Mouse (Mus musculus) forebrain, embryonic 16.5 days (tissue): ENCODE data around the gene Ggact. TPM values are rescaled to one million over a fixed set of nuclear protein-coding genes. Genes with fewer than 3 reads are reported as not detected.
A peak's percentile ranks its signal among the peaks of the same experiment; 100 is the strongest.

ENCODE experiments used
- ATAC-seq: fragments of 200-750 bp; cut with Nextera tagmentation; 2 replicates; pipeline ENCODE4 v1.8.0; 2017; ENCODE audit warnings: mild to moderate bottlenecking, moderate library complexity
- H3K27ac ChIP-seq: fragments of 300-500 bp; sonication (generic); 2 replicates; pipeline ENCODE4 v1.5.1; 2014; ENCODE audit warnings: low read length, control low read depth
- H3K27me3 ChIP-seq: fragments of 300-500 bp; sonication (generic); replicated peaks from 2 replicates; pipeline ENCODE4 v1.6.1; 2014; ENCODE audit warnings: low read length; ENCODE audit not compliant: control insufficient read depth, insufficient read depth
- H3K36me3 ChIP-seq: fragments of 300-500 bp; sonication (generic); 2 replicates; pipeline ENCODE4 v1.6.1; 2014; ENCODE audit not compliant: control insufficient read depth, insufficient read depth
- H3K4me1 ChIP-seq: fragments of 300-500 bp; sonication (generic); replicated peaks from 2 replicates; pipeline ENCODE4 v1.6.1; 2014; ENCODE audit warnings: low read length; ENCODE audit not compliant: control insufficient read depth, insufficient read depth
- H3K4me2 ChIP-seq: fragments of 300-500 bp; sonication (generic); 2 replicates; pipeline ENCODE4 v1.6.1; 2014; ENCODE audit warnings: mild to moderate bottlenecking, low read length, control low read depth
- H3K4me3 ChIP-seq: fragments of 300-500 bp; sonication (generic); replicated peaks from 2 replicates; pipeline ENCODE4 v1.5.1; 2014; ENCODE audit warnings: mild to moderate bottlenecking, low read length, control low read depth
- H3K9ac ChIP-seq: fragments of 300-500 bp; sonication (generic); replicated peaks from 2 replicates; pipeline ENCODE4 v1.6.1; 2014; ENCODE audit warnings: low read depth, low read length, control low read depth
- H3K9me3 ChIP-seq: fragments of 300-500 bp; sonication (generic); 2 replicates; pipeline ENCODE4 v1.6.1; 2016; ENCODE audit warnings: low read length; ENCODE audit not compliant: control insufficient read depth
- WGBS: fragments of 180-500 bp; shearing (Covaris S2); extraction: QIAGEN DNeasy Blood & Tissue Kit; methylation state at CpG from one replicate; pipeline ENCODE4 v1.1.7; 2014; 5-methylcytosine and 5-hydroxymethylcytosine counted together
- polyA plus RNA-seq: library from polyadenylated mRNA; unstranded; fragments of >200 nt; fragmentation: Nextera tagmentation; extraction: Ambion mirVana; gene quantifications from 2 replicates; pipeline ENCODE4 v1.2.1, GENCODE M21; 2015

Ggact gene
- polyA plus RNA-seq, 1 experiment from 2014 or later, result 6.2 TPM

GRCm38 (mm10) chr14:122920011-122920410 is 6.5 kb upstream of the Ggact start:
- peaks cover 5% of the 10 kb centered on the region; the same call in 1 of the 2 replicates for H3K36me3 ChIP-seq
- H3K4me3 ChIP-seq, result no peak overlapping the region
- H3K4me1 ChIP-seq, result no peaks in the 10 kb centered on the region
- no peak overlapping the region for H3K4me2 ChIP-seq
- no peak for ATAC-seq
- no peak overlapping the region for H3K27ac ChIP-seq
- WGBS, result 81% methylated on average over 5 of the region's 5 CpGs
- H3K27me3 ChIP-seq, result no peaks in the 10 kb centered on the region
- H3K9me3 ChIP-seq, result no peaks in the 10 kb centered on the region
- H3K9ac ChIP-seq, result no peak overlapping the region

DNA sequence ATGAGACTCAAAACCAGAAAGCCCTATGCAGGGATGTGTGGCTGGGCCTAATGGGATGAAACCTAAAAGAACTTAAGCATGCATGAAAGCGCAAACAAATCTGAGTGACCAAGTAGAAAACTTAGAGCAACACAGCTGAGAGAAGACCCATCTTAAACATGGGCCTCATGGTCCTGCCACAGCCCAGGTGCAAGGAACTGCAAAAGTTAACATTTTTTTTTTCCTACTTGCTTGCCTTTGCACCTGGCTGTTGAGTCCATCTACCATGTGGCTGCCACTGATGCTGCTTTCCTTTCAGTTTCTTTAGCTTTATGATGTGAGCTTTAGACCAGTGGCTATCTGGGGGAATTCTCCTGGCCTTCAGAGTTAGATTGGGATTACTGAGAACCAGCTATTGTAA is 4.1 kb upstream of the Ggact start:
- H3K27ac ChIP-seq, result no peak overlapping the region
- no peak overlapping the region for H3K4me3 ChIP-seq
- no peak overlapping the region for H3K9ac ChIP-seq
- WGBS, result 100% methylated on average over 1 of the region's 1 CpGs
- peaks cover 5% of the 10 kb centered on the region; the same call in 1 of the 2 replicates for H3K36me3 ChIP-seq
- no peak for ATAC-seq
- H3K9me3 ChIP-seq, result no peaks in the 10 kb centered on the region
- peaks cover 2% of the 10 kb centered on the region; the same call in 1 of the 2 replicates for H3K27me3 ChIP-seq
- H3K4me1 ChIP-seq, result 0 out of 2 replicates have a peak, but pooled peaks cover 4% of the 10 kb centered on the region
- H3K4me2 ChIP-seq, result no peak overlapping the region

DNA sequence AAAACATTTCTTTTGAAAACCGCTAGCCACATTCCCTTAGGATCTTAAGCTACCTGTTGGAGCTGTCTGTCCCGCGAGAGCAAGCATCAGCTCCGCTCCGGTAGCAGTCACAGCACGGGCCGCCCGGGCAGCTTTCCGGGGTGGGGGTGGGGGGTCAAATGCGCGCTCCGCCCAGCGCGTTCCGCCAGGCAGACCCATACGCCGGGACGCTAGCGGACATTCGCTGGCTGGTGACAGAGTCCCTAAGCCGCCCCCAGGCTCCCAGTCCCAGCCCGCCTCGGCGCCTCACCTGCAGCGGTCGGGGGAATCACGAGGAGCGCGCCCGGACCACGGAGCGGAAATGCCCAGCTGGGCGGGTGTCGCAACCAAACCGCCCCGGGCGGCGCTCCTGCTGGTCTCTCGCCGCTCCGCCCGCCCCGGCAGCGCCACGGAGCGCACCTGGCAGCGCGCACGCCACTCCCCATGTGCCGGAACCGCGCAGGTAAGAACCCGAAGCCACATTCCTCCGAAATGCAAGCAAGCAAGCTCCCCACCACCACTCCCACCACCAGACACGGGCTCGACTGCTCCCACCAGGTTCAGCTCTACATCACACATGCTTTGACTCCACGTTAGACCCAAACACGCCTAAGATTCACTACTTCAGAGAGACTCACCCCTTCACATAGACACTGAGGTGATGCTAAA is 602 bp downstream of the Ggact start:
- peak overlapping the region; percentile 58 for H3K9ac ChIP-seq
- H3K27ac ChIP-seq, result no peak overlapping the region
- peak; percentile 57 for ATAC-seq
- H3K4me3 ChIP-seq, result peak overlapping the region; percentile 57
- peaks cover 4% of the 10 kb centered on the region; the same call in 1 of the 2 replicates for H3K9me3 ChIP-seq
- H3K4me2 ChIP-seq, result peak overlapping the region; percentile 73
- H3K27me3 ChIP-seq, result peaks cover 6% of the 10 kb centered on the region; the same call in 1 of the 2 replicates
- WGBS, result under 1% methylated on average over 58 of the region's 58 CpGs
- H3K4me1 ChIP-seq, result 0 out of 2 replicates have a peak, but pooled peaks cover 4% of the 10 kb centered on the region
- H3K36me3 ChIP-seq, result 0 out of 2 replicates have a peak, but pooled peaks cover 2% of the 10 kb centered on the region

DNA sequence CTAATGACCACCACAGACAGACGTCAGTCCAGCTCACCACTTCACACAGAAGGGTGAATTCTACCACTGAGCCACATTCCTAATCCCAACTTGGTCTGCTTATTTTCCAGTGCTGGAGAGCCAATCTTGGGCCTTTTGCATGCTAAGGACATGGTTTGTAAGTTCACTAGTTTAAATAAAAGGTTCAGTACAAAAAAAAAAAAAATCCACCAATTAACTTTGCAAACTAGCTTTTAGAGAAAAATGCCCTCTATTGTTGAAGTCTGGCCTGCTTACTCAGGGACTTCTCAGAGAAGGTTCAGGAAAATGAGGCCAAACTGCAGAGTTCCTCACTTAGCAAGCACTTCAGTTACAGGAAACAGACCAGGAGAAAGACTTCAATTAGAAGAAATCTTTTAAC is 1.4 kb downstream of the Ggact start:
- Histone ChIP-seq H3K9me3 (peaks cover 4% of the 10 kb centered on the region; the same call in 1 of the 2 replicates), H3K36me3 (0 out of 2 replicates have a peak, but pooled peaks cover 2% of the 10 kb centered on the region), H3K27me3 (peaks cover 6% of the 10 kb centered on the region; the same call in 1 of the 2 replicates), H3K4me3 (no peak overlapping the region), H3K9ac (no peak overlapping the region), H3K4me2 (peak overlapping the region; percentile 73; the same call in 1 of the 2 replicates), H3K27ac (no peak overlapping the region), H3K4me1 (0 out of 2 replicates have a peak, but pooled peaks cover 4% of the 10 kb centered on the region)
- no peak for ATAC-seq
- WGBS, result 47% methylated on average over 1 of the region's 1 CpGs

DNA sequence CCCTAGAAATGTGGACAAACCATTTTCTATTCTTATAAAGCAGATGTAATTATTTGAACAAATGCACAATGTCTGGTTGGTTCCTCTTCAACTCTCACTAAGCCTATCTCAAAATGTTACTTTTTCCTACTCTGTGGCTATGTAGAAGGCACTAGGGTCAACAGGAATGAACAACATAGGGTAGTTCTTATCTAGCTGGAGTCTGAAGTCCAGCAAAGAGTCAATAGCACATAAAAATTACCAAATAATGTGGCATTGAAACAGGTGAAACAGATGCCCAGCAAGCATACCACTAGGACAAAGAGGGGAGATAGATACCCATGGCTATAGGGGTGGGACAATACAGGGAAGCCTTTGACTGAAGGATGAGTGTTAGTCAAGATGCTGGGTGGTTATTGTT is 2.3 kb downstream of the Ggact start:
- no peak for ATAC-seq
- no peak overlapping the region for H3K4me3 ChIP-seq
- H3K36me3 ChIP-seq, result no peaks in the 10 kb centered on the region
- H3K27me3 ChIP-seq, result peaks cover 6% of the 10 kb centered on the region; the same call in 1 of the 2 replicates
- no peak overlapping the region for H3K4me2 ChIP-seq
- H3K9me3 ChIP-seq, result peaks cover 4% of the 10 kb centered on the region; the same call in 1 of the 2 replicates
- 0 out of 2 replicates have a peak, but pooled peaks cover 4% of the 10 kb centered on the region for H3K4me1 ChIP-seq
- H3K9ac ChIP-seq, result no peak overlapping the region
- H3K27ac ChIP-seq, result no peak overlapping the region

DNA sequence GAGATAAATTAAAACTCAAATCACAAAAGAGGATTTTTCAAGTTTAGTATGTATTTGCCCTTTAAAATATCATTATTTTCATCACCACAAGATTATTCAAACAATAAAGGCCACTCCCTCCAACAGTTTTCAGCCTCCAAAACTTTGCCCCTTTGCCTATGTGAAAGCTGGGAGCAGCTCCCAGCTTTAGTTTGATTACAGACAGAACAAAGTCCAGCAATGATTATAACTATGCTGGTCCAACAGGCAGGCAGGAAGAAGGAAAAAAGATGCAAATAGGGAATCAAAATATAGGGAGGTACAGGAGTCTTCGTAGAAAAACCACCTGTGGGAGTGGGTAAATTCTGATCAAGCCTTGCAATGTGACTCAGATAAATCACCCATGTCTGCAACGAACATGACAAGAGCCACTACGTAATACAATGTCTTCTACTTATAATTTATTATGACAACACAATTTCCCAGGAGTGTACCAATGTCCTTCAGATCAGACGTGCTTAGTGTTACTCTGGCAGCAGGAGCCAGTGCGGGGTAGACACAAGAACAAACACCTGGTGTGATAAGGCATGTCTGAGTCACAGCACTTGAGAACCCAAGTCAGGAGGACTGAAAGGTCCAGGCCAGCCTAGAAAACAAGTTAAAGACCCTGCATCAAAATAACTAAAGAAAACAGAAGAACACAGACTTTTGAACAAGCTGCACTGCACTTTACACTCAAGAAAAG is 4.0 kb downstream of the Ggact start:
- Histone ChIP-seq H3K9ac (no peak overlapping the region), H3K4me1 (0 out of 2 replicates have a peak, but pooled peaks cover 4% of the 10 kb centered on the region), H3K9me3 (peaks cover 4% of the 10 kb centered on the region; the same call in 1 of the 2 replicates), H3K4me2 (no peak overlapping the region), H3K27me3 (peaks cover 5% of the 10 kb centered on the region; the same call in 1 of the 2 replicates), H3K27ac (no peak overlapping the region), H3K4me3 (no peak overlapping the region), H3K36me3 (no peaks in the 10 kb centered on the region)
- ATAC-seq, result no peak
- WGBS, result 89% methylated on average over 5 of the region's 5 CpGs

DNA sequence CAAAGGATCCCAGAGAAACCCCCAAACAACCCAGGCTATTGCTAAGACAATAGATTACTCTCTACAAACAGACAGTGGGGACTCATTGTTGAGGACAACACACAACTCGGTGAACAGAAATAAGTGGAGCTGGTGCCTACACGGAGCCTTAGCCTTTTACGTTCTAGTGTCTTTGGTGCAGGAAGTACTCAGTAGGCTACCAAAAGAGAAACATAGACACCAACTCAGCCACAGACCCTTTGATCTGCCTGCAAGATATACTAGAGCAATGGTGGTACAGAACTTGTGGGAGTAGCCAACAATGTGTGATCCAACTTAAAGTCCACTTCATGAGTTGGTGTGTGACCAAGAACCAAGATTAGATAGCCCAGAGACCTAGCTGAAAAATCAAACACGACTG is 5.5 kb downstream of the Ggact start:
- no peaks in the 10 kb centered on the region for H3K36me3 ChIP-seq
- no peak overlapping the region for H3K4me3 ChIP-seq

DNA sequence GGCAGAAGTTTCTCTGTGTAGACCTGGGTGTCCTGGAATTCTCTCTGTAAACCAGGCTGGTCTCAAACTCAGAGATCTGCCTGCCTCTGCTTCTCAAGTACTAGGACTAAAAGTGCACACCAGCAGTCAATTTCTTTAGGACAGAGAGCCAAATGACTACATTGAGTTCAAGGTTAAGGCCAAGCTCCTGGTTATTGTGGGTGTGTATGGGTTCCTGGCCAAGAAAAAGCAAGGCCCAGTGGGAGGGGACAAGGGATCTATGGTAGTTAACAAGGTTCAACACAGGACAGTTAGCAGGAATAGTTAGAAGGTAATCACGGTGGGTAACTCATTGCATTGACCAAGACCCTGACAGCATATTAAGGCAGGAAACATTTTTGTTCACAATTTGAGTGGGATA is 8.6 kb downstream of the Ggact start:
- 96% methylated on average over 1 of the region's 1 CpGs for WGBS
- ATAC-seq, result no peak
- H3K9me3 ChIP-seq, result peaks cover 4% of the 10 kb centered on the region; the same call in 1 of the 2 replicates

More for the DNA sequence above, 5.5 kb downstream of the Ggact start:
- 90% methylated on average over 4 of the region's 4 CpGs for WGBS
- H3K27me3 ChIP-seq, result peaks cover 4% of the 10 kb centered on the region; the same call in 1 of the 2 replicates
- no peak overlapping the region for H3K27ac ChIP-seq
- ATAC-seq, result no peak
- peaks cover 4% of the 10 kb centered on the region; the same call in 1 of the 2 replicates for H3K9me3 ChIP-seq
- H3K4me2 ChIP-seq, result no peak overlapping the region
- no peak overlapping the region for H3K9ac ChIP-seq
- peaks cover 4% of the 10 kb centered on the region for H3K4me1 ChIP-seq

GRCm38 (mm10) chr14:122903923-122904351 is 9.6 kb downstream of the Ggact start:
- H3K9me3 ChIP-seq, result peaks cover 4% of the 10 kb centered on the region; the same call in 1 of the 2 replicates
- H3K9ac ChIP-seq, result no peak overlapping the region
- ATAC-seq, result no peak
- H3K36me3 ChIP-seq, result no peaks in the 10 kb centered on the region
- no peak overlapping the region for H3K27ac ChIP-seq
- peaks cover 18% of the 10 kb centered on the region for H3K4me1 ChIP-seq
- WGBS, result 49% methylated on average over 2 of the region's 2 CpGs
- H3K4me2 ChIP-seq, result no peak overlapping the region
- no peak overlapping the region for H3K4me3 ChIP-seq
- no peaks in the 10 kb centered on the region; the same call in 1 of the 2 replicates for H3K27me3 ChIP-seq

More for the DNA sequence above, 8.6 kb downstream of the Ggact start:
- Histone ChIP-seq H3K9ac (no peak overlapping the region), H3K4me1 (peaks cover 18% of the 10 kb centered on the region), H3K27me3 (no peaks in the 10 kb centered on the region; the same call in 1 of the 2 replicates), H3K36me3 (no peaks in the 10 kb centered on the region), H3K4me3 (no peak overlapping the region), H3K27ac (no peak overlapping the region), H3K4me2 (no peak overlapping the region)
